Comparison of ENCODE assay signal across 17 mouse cellular contexts in the genomic region with DNA sequence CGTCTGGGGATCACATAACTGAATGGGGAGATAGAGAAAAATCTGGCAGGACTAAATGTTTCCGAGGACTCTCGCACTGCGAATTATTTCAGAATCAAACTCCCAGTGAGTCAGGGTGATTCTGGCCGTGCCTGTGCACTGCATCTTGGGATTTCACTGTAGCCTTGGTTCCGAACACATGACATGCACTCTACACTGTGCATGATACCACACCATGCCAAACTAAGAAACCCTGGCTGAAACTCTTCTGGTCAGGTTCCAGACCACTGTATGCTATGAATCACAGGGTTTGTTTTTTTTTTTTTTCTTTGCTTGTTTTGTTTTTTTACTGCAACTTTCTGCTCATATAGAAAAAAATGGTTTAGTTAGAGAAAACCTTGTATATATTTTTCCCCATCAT.
"Had no signal": no experiment of that assay in that cellular context is flagged by ENCODE, and none has a peak within 500 bp of the region (broad histone marks: within the 10 kb centered on the region; RNA-seq: fewer than 3 reads in every experiment).

No protein-coding gene starts in this region.

- H3K4me2 ChIP-seq: limb, embryonic 12.5 days; liver, embryonic 13.5 days; lung, embryonic 15.5 days; midbrain, embryonic 11.5 days; midbrain, embryonic 15.5 days; neural tube, embryonic 13.5 days had no signal

- H3K27me3 ChIP-seq: limb, embryonic 12.5 days; lung, embryonic 15.5 days; midbrain, embryonic 15.5 days; neural tube, embryonic 13.5 days had no signal

- DNase-seq: layer of hippocampus, adult 9-11 months; layer of hippocampus, postnatal 36 days; liver; liver, embryonic 13.5 days; liver, postnatal 0 days; lung, postnatal 14 days; retina, postnatal 1 day; right cerebral cortex, postnatal 4 days; spleen, adult 18-20 months; thymus, adult 18-20 months; thymus, postnatal 14 days had no signal

- H3K4me3 ChIP-seq: limb, embryonic 12.5 days; liver, embryonic 13.5 days; lung, embryonic 15.5 days; megakaryocyte, embryonic 14.5 days; midbrain, embryonic 15.5 days; neural tube, embryonic 13.5 days had no signal

- H3K36me3 ChIP-seq: limb, embryonic 12.5 days; liver, embryonic 13.5 days; lung, embryonic 15.5 days; midbrain, embryonic 15.5 days; neural tube, embryonic 13.5 days had no signal
